Mouse (Mus musculus) midbrain, embryonic 15.5 days (tissue): Measurements from ENCODE around the gene Anxa6. TPM values are rescaled to one million over a fixed set of nuclear protein-coding genes. Genes with fewer than 3 reads are reported as not detected.

ENCODE experiments used
- ATAC-seq: fragments of 200-750 bp; cut with Nextera tagmentation; replicated peaks from 2 replicates; pipeline ENCODE4 v1.8.0; 2017; ENCODE audit warnings: moderate TSS enrichment
- H3K27ac ChIP-seq: fragments of 300-500 bp; sonication (generic); 2 replicates; pipeline ENCODE4 v1.5.1; 2015; ENCODE audit warnings: mild to moderate bottlenecking, inconsistent platforms
- H3K27me3 ChIP-seq: fragments of 300-500 bp; sonication (generic); replicated peaks from 2 replicates; pipeline ENCODE4 v1.6.1; 2015; ENCODE audit warnings: inconsistent platforms
- H3K36me3 ChIP-seq: fragments of 300-500 bp; sonication (generic); replicated peaks from 2 replicates; pipeline ENCODE4 v1.6.1; 2015; ENCODE audit warnings: inconsistent platforms
- H3K4me1 ChIP-seq: fragments of 300-500 bp; sonication (generic); 2 replicates; pipeline ENCODE4 v1.6.1; 2015; ENCODE audit warnings: inconsistent platforms
- H3K4me2 ChIP-seq: fragments of 300-500 bp; sonication (generic); 2 replicates; pipeline ENCODE4 v1.6.1; 2015; ENCODE audit warnings: inconsistent platforms, mild to moderate bottlenecking, moderate library complexity
- H3K4me3 ChIP-seq: fragments of 300-500 bp; sonication (generic); 2 replicates; pipeline ENCODE4 v1.5.1; 2015; ENCODE audit warnings: mild to moderate bottlenecking, inconsistent platforms
- H3K9ac ChIP-seq: fragments of 300-500 bp; sonication (generic); 2 replicates; pipeline ENCODE4 v1.6.1; 2015; ENCODE audit warnings: mild to moderate bottlenecking, inconsistent platforms
- H3K9me3 ChIP-seq: fragments of 300-500 bp; sonication (generic); 2 replicates; pipeline ENCODE4 v1.6.1; 2016; ENCODE audit warnings: inconsistent platforms
- WGBS: fragments of 180-500 bp; shearing (Covaris S2); methylation state at CpG from one replicate; pipeline ENCODE4 v1.1.7; 2015; ENCODE audit warnings: mixed read lengths; 5-methylcytosine and 5-hydroxymethylcytosine counted together
- polyA plus RNA-seq: library from polyadenylated mRNA; unstranded; fragments of >200 nt; fragmentation: Nextera tagmentation; extraction: Ambion mirVana; gene quantifications from 2 replicates; pipeline ENCODE4 v1.2.1, GENCODE M21; 2015

Gene Anxa6
- 42.2 and 48.0 TPM in 2 replicates for polyA plus RNA-seq

- under 1% methylated on average over 41 of the region's 41 CpGs for WGBS
- ATAC-seq = peak; percentile 86
- Histone ChIP-seq H3K36me3 (no peaks in the 10 kb centered on the region), H3K4me2 (peak within 1 kb of the TSS; percentile 98), H3K4me1 (peaks cover 18% of the 10 kb centered on the region), H3K4me3 (peak within 1 kb of the TSS; percentile 54), H3K9me3 (no peaks in the 10 kb centered on the region), H3K27ac (no peak within 1 kb of the TSS), H3K27me3 (peaks cover 14% of the 10 kb centered on the region; the same call in 1 of the 2 replicates), H3K9ac (peak within 1 kb of the TSS; percentile 45)
Observed at GRCm38 (mm10) chr11:55033040-55033660, at the start of gene Anxa6. Gene Anxa6, minus strand, starts transcription at chr11:55033445.

GRCm38 (mm10) chr11:55081206-55081605 lies 48.0 kb upstream of the Anxa6 start:
- no peaks in the 10 kb centered on the region for H3K36me3 ChIP-seq
- H3K4me2 ChIP-seq = no peak overlapping the region
- no peaks in the 10 kb centered on the region for H3K9me3 ChIP-seq
- no peak for ATAC-seq
- H3K9ac ChIP-seq = no peak overlapping the region
- peaks cover 17% of the 10 kb centered on the region for H3K27me3 ChIP-seq
- no peak overlapping the region for H3K4me3 ChIP-seq
- 89% methylated on average over 9 of the region's 9 CpGs for WGBS
- peaks cover 16% of the 10 kb centered on the region for H3K4me1 ChIP-seq
- H3K27ac ChIP-seq = no peak overlapping the region

DNA sequence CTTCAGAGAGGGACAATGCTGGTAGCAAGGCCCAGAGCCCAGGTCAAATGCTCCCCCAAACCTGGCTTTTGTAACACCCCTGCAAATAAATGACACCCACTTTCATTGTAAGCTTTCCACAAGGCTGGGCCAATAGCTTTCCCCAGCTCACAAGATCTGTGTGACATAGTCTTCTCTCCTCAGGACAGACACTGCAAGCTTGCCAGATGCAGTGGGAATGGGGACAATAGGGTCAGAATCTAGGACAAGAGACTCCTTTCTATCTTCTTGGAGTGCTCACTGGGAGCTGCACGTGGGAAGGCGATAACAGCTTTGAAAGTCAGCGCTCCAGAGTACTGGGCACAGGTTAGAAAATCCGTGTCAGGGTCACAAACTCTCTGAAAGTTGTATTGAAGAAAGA lies 45.9 kb upstream of the Anxa6 start:
- H3K4me1 ChIP-seq = peaks cover 16% of the 10 kb centered on the region
- no peaks in the 10 kb centered on the region for H3K9me3 ChIP-seq
- H3K4me3 ChIP-seq = no peak overlapping the region
- H3K36me3 ChIP-seq = no peaks in the 10 kb centered on the region
- H3K4me2 ChIP-seq = no peak overlapping the region
- H3K27me3 ChIP-seq = peaks cover 17% of the 10 kb centered on the region
- WGBS = 71% methylated on average over 4 of the region's 4 CpGs
- ATAC-seq = no peak
- no peak overlapping the region for H3K9ac ChIP-seq
- H3K27ac ChIP-seq = no peak overlapping the region

DNA sequence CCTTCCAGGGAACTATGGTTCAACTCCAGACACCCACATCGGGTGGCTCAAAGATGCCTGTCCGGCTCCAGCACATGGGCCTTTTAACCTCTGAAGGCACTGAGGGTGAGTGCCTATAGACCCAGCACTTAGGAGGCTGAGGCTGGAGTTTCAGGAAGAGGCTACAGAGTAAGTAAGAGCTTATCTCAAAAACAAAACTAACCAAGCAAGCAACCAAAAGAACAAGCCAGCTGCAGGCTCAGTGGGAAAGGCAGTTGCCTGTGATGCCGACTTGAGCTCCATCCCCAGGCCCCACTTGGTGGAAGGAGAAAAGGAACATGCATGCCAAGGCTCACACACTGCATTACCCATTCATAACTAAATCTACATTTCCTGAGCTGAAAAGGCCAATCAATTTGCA lies 45.3 kb upstream of the Anxa6 start:
- H3K36me3 ChIP-seq = no peaks in the 10 kb centered on the region
- WGBS = 56% methylated on average over 3 of the region's 3 CpGs
- H3K9me3 ChIP-seq = no peaks in the 10 kb centered on the region
- peaks cover 16% of the 10 kb centered on the region for H3K4me1 ChIP-seq
- H3K4me3 ChIP-seq = no peak overlapping the region
- no peak for ATAC-seq
- H3K4me2 ChIP-seq = peak overlapping the region; percentile 94; the same call in 1 of the 2 replicates
- H3K9ac ChIP-seq = no peak overlapping the region
- H3K27ac ChIP-seq = no peak overlapping the region
- H3K27me3 ChIP-seq = peaks cover 17% of the 10 kb centered on the region

- Histone ChIP-seq H3K4me1 (peaks cover 16% of the 10 kb centered on the region), H3K4me3 (peak within 1 kb of the TSS; percentile 42), H3K27ac (no peak within 1 kb of the TSS), H3K36me3 (no peaks in the 10 kb centered on the region), H3K4me2 (peak within 1 kb of the TSS; percentile 94), H3K9ac (peak within 1 kb of the TSS; percentile 43), H3K9me3 (no peaks in the 10 kb centered on the region), H3K27me3 (peaks cover 17% of the 10 kb centered on the region)
- WGBS = under 1% methylated on average over 50 of the region's 50 CpGs
- peak; percentile 48 for ATAC-seq
Observed at GRCm38 (mm10) chr11:55077331-55078231, 44.3 kb upstream of the Anxa6 start, which contains the start of gene Ccdc69. Gene Ccdc69, minus strand, starts transcription at chr11:55078131.

DNA sequence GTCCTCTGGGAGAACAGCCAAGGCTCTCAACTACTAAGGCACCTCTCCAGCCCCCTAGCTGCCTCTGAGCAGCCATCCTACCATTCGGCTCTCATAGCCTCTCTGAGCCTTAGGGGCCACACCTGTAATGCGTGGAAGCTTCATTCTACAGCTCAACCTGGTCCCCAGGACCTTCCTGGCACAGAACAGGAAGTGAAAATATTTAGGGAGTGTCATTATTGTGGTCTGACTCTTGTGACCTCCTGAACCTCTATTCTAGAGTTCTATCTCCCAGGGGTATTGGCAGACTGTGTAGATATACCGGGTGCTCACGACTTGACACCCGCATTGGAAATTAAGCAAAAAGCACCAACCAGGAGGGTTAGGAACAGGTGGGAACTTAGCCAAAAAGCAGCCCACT lies 43.0 kb upstream of the Anxa6 start:
- no peak for ATAC-seq
- Histone ChIP-seq H3K36me3 (no peaks in the 10 kb centered on the region), H3K9ac (no peak overlapping the region), H3K9me3 (no peaks in the 10 kb centered on the region), H3K27me3 (peaks cover 17% of the 10 kb centered on the region), H3K27ac (no peak overlapping the region), H3K4me3 (no peak overlapping the region), H3K4me2 (no peak overlapping the region), H3K4me1 (peaks cover 16% of the 10 kb centered on the region)
- WGBS = 95% methylated on average over 5 of the region's 5 CpGs

DNA sequence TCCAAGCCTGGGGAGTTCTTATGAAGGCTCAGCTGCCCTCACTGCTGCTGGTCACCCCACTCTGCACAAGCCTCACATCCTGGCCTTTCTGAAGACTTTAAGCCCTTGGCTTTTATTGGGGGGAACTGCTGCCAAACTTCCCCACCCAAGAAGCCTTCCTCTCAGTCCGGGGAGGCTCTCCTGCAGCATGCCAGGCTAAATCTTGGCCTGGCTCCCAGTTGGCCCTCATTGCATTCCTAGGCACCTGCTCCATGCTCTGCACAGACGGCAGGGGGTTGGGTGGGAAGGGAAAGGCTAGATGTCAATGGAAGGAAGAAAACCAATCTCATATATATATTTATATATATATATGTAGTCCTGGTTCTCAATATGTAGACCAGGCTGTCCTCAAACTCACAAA lies 42.4 kb upstream of the Anxa6 start:
- no peak overlapping the region for H3K27ac ChIP-seq
- H3K4me3 ChIP-seq = no peak overlapping the region
- no peak overlapping the region for H3K4me2 ChIP-seq
- H3K27me3 ChIP-seq = peaks cover 17% of the 10 kb centered on the region
- H3K9ac ChIP-seq = no peak overlapping the region
- no peaks in the 10 kb centered on the region for H3K36me3 ChIP-seq
- peaks cover 16% of the 10 kb centered on the region for H3K4me1 ChIP-seq
- H3K9me3 ChIP-seq = no peaks in the 10 kb centered on the region
- ATAC-seq = no peak
- WGBS = 64% methylated on average over 2 of the region's 2 CpGs

DNA sequence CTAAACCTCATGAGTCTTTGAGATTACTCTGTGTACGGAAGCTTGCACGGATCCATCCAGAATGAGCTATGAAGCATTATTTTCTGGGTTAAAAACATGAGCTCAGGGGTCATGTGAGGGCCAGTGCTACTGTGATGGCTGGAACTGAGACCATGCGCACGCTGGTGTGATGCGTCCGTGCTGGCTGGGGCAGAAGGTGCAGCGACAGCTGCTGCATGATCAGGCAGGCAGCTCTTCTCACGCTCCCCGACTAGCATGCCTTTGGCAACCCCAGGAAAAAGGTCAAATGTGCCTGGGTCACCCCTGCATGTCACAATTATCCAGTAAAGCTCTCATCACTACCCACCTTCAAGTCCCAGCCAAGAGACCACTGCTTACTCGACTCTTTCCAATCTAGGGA lies 39.9 kb upstream of the Anxa6 start:
- H3K9me3 ChIP-seq = no peaks in the 10 kb centered on the region
- H3K27ac ChIP-seq = no peak overlapping the region
- peaks cover 11% of the 10 kb centered on the region for H3K4me1 ChIP-seq
- no peak for ATAC-seq
- H3K36me3 ChIP-seq = no peaks in the 10 kb centered on the region
- H3K4me2 ChIP-seq = no peak overlapping the region
- H3K27me3 ChIP-seq = peaks cover 7% of the 10 kb centered on the region
- no peak overlapping the region for H3K4me3 ChIP-seq
- 83% methylated on average over 10 of the region's 10 CpGs for WGBS
- H3K9ac ChIP-seq = no peak overlapping the region

GRCm38 (mm10) chr11:55072467-55072866 lies 39.2 kb upstream of the Anxa6 start:
- no peaks in the 10 kb centered on the region for H3K9me3 ChIP-seq
- H3K27ac ChIP-seq = no peak overlapping the region
- no peak overlapping the region for H3K4me3 ChIP-seq
- H3K4me1 ChIP-seq = peaks cover 4% of the 10 kb centered on the region
- H3K36me3 ChIP-seq = no peaks in the 10 kb centered on the region
- peaks cover 7% of the 10 kb centered on the region for H3K27me3 ChIP-seq
- 87% methylated on average over 8 of the region's 8 CpGs for WGBS
- ATAC-seq = no peak
- H3K9ac ChIP-seq = no peak overlapping the region
- H3K4me2 ChIP-seq = no peak overlapping the region

- no peak for ATAC-seq
- Histone ChIP-seq H3K27ac (no peak overlapping the region), H3K9ac (no peak overlapping the region), H3K27me3 (no peaks in the 10 kb centered on the region), H3K4me1 (no peaks in the 10 kb centered on the region), H3K4me3 (no peak overlapping the region), H3K4me2 (no peak overlapping the region), H3K9me3 (no peaks in the 10 kb centered on the region), H3K36me3 (no peaks in the 10 kb centered on the region)
- WGBS = 93% methylated on average over 5 of the region's 5 CpGs
Observed at GRCm38 (mm10) chr11:55071344-55071743, 38.1 kb upstream of the Anxa6 start.

DNA sequence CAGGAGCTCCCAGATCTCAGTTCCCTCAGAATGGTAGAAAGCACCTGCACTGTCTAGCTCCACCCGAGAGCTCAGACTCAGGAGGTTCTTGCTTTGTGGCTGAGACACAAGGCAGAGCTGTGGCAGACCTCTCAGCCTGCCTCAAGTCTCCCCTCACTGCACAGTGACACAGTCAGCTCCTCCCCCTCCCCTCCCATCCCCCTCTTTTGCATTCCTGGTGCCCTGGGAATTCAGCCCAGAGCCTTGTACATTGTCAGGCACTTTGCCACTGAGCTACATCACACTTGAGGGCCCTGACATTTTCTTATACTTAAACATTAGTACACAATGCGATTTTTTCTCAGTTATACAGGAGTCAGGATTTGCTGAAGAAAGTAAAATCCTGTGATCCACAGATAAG lies 35.8 kb upstream of the Anxa6 start:
- no peaks in the 10 kb centered on the region for H3K9me3 ChIP-seq
- no peaks in the 10 kb centered on the region for H3K36me3 ChIP-seq
- no peak for ATAC-seq
- H3K4me1 ChIP-seq = no peaks in the 10 kb centered on the region
- no peak overlapping the region for H3K4me2 ChIP-seq
- no peaks in the 10 kb centered on the region for H3K27me3 ChIP-seq
- no peak overlapping the region for H3K4me3 ChIP-seq
- H3K9ac ChIP-seq = no peak overlapping the region
- 40% methylated on average over 2 of the region's 2 CpGs for WGBS
- no peak overlapping the region for H3K27ac ChIP-seq

DNA sequence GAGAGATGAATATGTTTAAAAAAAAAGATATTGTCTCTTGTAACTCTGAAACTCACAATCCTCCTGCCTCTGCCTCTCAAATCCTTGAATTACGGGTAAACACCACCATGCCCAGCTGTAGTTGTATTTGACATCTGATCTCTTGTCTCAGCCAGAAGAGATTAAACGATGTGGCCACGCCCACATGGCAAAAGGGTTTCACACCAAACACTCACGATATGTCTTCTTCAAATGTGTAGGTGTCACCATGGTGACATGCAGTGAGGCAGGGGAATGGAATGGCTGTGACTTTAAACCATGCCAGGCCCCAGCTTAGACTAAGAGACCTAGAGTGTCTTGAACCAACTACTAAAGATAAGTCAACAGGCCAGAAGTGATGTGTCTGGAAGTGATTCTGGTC lies 33.7 kb upstream of the Anxa6 start:
- WGBS = 53% methylated on average over 4 of the region's 4 CpGs
- no peaks in the 10 kb centered on the region for H3K9me3 ChIP-seq
- H3K36me3 ChIP-seq = no peaks in the 10 kb centered on the region
- H3K27ac ChIP-seq = no peak overlapping the region
- no peaks in the 10 kb centered on the region for H3K27me3 ChIP-seq
- H3K4me3 ChIP-seq = no peak overlapping the region
- no peaks in the 10 kb centered on the region for H3K4me1 ChIP-seq
- H3K9ac ChIP-seq = no peak overlapping the region
- no peak for ATAC-seq
- H3K4me2 ChIP-seq = no peak overlapping the region
